Mouse (Mus musculus) cerebellum, postnatal 14 days (tissue): ENCODE measurements at regions not wholly inside any gene's neighbourhood (a gene's known extent, or its start where the extent isn't known, plus 50 kb on each side); places are given as distances from the start of the nearest gene placed in this dataset.

Source experiments
- DNase-seq, 2 experiments: peaks; one replicate each; pipeline ENCODE4 v3.0.0; 2021; ENCODE audit warnings: mixed read lengths in 2 of 2

DNA sequence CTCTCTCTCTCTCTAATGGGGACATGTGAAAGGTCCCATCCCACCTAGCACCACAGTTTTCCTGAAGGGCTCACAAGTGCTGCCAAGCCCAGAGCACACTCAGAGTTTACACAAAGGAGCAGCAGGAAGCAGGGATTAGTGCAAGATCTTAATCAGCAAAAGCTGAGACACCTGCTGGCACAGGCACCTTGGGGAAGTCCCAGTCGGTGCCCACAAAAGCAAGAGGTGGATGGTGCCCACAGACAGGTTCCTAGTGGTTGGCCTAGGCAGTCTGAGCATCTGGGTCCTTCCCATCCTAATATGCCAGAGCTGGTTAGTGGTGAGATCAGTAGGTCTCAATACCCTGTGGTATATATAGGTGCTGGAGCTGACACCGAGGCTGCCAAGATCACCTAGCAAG is 54.0 kb upstream of the Shb start:
- no peak for DNase-seq

DNA sequence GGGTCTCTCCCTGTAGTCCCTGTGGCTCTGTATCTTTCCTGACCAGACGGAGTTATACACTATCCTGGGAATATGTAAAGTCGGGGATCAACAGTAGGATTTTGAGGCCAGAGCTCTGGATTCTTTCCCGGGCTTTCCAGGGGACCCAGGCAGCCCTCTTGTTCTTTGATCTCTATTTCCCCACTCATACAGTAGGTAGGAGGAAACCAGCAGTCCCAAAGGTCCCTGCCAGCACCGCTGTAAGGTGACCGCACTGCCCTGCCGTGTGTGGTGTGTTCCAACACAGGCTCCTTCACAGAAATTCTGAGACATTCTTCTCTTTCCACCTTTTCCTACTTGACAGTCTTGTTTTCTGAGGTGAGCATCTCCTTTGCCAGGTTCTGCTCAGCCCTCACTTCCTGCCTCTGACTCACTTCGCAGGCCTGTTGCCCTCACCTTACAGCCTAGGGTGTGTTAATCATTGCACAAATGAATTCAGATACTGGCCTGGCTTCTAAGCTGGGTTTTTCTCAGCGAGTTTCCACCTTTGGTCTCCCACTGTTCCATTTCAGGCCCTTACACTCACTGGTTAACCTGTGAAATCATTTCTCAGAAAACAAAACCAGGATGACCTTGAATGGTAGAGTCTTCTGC is 53.0 kb upstream of the Shb start:
- DNase-seq = no peak

DNA sequence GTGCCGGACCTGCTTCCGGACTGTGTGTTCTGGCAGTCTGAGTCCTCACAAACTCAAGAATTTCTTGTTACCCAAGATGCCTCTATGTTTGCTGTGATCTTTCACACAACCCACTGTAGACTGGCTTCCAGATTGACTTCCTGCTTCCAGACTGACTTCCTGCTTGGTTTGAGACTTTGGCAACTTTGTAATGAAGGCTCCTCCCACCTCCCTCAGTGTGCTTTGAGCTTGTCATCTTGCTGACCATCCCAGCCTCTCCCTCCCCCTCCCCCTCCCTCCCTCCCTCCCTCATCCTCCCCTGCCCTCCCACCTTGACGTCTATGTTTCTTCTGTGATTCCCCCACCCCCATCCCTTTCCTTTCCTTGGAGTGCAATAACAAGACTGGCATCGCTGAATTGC is 51.7 kb upstream of the Shb start:
- no peak for DNase-seq

DNA sequence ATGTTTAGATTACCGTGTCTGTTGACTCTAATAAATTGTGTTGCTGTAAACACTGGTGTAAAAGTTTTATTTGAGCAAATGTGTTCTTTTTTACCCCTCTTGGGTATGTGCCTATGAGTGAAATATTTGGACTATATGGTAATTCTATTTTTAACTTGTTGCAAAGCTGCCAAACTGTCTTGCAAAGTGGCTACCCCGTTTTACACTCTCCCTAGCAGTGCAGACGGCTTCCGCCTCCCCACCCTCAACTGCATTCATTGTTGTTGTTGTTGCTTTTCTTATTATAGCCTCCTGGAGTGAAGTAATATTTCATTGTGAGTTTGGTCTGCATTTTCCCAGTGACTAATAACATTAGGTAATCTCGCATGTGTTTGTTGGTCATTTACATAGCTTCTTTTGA is 50.2 kb upstream of the Shb start:
- DNase-seq = no peak
